Mouse (Mus musculus) myocyte (in vitro differentiated cells): Measurements from ENCODE around the gene Usp5.

ENCODE experiments used
- MAX ChIP-seq: IDR thresholded peaks from one replicate; pipeline ENCODE4 v1.6.1; 2011; ENCODE audit warnings: low read depth, mild to moderate bottlenecking, control low read depth
- MYOD1 ChIP-seq, 3 experiments: IDR thresholded peaks; one replicate each; pipeline ENCODE4 v1.6.1; 2011; ENCODE audit warnings: control low read depth in 2 of 3, low read depth in 2 of 3, mild to moderate bottlenecking in 2 of 3, moderate library complexity in 1 of 3; ENCODE audit not compliant: insufficient read length in 2 of 3, control insufficient read depth in 1 of 3
- MYOG ChIP-seq, 3 experiments: IDR thresholded peaks; one replicate each; pipeline ENCODE4 v1.6.1; 2011; ENCODE audit warnings: control low read depth in 2 of 3, low read depth in 2 of 3, mild to moderate bottlenecking in 2 of 3; ENCODE audit not compliant: insufficient read length in 2 of 3, control insufficient read depth in 1 of 3, insufficient read depth in 1 of 3
- POLR2A ChIP-seq: IDR thresholded peaks from one replicate; pipeline ENCODE4 v1.6.1; 2011; ENCODE audit warnings: low read depth, mild to moderate bottlenecking, control low read depth, moderate library complexity; ENCODE audit not compliant: insufficient read length
- POLR2AphosphoS2 ChIP-seq: IDR thresholded peaks from one replicate; pipeline ENCODE4 v1.6.1; 2011; ENCODE audit warnings: low read depth, control low read depth; ENCODE audit not compliant: insufficient read length
- REST ChIP-seq: IDR thresholded peaks from one replicate; pipeline ENCODE4 v1.6.1; 2011; ENCODE audit warnings: mild to moderate bottlenecking, control low read depth, moderate library complexity; ENCODE audit not compliant: insufficient read depth, insufficient read length
- SRF ChIP-seq: IDR thresholded peaks from one replicate; pipeline ENCODE4 v1.6.1; 2011; ENCODE audit warnings: low read depth; ENCODE audit not compliant: control insufficient read depth, insufficient read length
- TCF3 ChIP-seq: IDR thresholded peaks from one replicate; pipeline ENCODE4 v1.6.1; 2011; ENCODE audit warnings: low read depth, control low read depth; ENCODE audit not compliant: insufficient read length
- USF1 ChIP-seq: IDR thresholded peaks from one replicate; pipeline ENCODE4 v1.6.1; 2011; ENCODE audit warnings: low read depth, mild to moderate bottlenecking, control low read depth, moderate library complexity

DNA sequence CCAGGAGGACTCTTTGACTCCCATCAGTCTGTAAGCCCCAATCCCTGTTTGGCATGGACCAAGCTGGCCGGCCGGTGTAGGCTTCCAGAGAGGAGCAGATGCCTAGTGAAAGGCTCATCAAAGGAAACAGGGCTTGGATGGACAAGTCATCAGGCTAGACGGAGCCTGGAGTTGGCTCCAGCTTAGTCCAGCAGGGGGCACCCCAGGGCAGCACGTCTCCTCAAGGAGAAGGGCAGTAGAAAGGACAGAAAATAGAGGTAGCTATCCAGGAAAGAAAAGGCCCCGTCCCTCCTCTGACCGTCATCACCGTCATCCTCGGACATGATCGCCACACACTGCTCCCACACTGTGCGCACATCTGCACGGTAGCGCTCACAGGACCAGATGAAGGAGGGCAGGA is 30.4 kb upstream of the Usp5 start:
- TF ChIP-seq SRF (no peak), POLR2A (no peak), REST (no peak), POLR2AphosphoS2 (no peak), USF1 (no peak), MYOG (IDR thresholded peaks at IDR 0.05; ENCODE audit: control insufficient read depth in 1 of 3, insufficient read depth in 1 of 3, insufficient read length in 2 of 3, low read depth in 2 of 3) (no peak), TCF3 (no peak), MYOD1 (IDR thresholded peaks at IDR 0.05; ENCODE audit: control insufficient read depth in 1 of 3, insufficient read length in 2 of 3, low read depth in 2 of 3) (no peak), MAX (no peak)
